Mouse (Mus musculus) frontal cortex, adult 2 months (tissue): ENCODE measurements around the gene C2cd3. TPM values are rescaled to one million over a fixed set of nuclear protein-coding genes. Genes with fewer than 3 reads are reported as not detected.

Source experiments
- DNase-seq, 2 experiments: peaks; one replicate each; pipeline ENCODE4 v3.0.0; 2022; ENCODE audit warnings: low spot score in 1 of 2; ENCODE audit errors: extremely low spot score in 1 of 2
- polyA plus RNA-seq: library from polyadenylated mRNA; depleted of rRNA; stranded (reverse); fragments of >200 nt; gene quantifications from 2 replicates; pipeline ENCODE4 v1.2.3, GENCODE M21; 2012

Gene C2cd3
- polyA plus RNA-seq, 1 experiment, result 18.0 TPM

DNA sequence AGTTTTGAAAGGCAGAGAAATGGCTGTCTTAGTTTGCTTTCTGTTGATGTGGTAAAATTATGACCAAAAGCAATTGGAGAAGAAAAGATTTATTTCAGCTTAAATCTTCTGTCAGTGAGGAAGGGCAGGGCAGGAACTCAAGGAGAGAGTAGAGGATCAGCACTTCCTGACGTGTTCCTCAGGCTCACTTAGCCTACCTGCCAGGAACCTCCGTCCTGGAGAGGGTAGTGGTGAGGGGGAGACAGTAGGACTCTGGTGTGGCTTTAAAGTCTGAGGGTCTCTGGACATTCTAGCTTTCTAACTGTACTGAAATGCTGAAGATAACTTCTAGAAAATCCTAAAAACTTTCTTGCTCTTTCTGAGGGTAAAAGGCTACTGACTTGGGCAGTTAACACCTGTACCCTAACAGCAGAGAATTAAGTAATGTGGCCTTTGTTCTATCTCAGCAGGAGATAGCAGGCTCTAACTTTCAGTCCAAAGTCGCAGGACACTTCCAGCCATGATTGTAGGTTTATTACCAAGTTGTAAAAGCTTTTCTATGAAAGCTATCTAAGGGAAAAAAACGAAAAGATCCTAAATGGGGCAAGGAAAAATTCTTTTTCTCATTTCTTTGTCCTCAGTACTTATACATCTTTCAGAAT lies 29.0 kb downstream of the C2cd3 start:
- DNase-seq, result no peak

DNA sequence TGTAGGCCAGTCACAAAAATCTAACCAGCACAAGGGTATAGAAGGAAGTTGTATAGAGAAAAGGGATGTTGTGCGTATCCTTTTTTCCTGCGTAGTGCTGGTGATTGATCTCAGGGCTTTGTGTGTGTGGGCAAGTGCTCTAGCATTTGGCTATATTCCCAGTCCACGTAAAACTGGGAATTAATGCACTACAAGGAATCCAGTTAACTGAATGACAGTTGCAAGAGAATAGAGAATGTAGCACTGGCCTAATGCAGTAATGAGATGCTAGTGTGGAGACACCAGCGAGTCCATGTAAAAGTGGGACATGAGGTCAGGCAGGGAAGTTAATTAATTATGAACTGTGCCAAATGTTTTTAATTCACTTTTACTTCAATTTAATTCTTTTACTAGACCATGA lies 30.7 kb downstream of the C2cd3 start:
- DNase-seq, result no peak

GRCm38 (mm10) chr7:100407677-100408076 lies 35.6 kb downstream of the C2cd3 start:
- no peak for DNase-seq

GRCm38 (mm10) chr7:100408684-100409083 lies 36.7 kb downstream of the C2cd3 start:
- DNase-seq, result no peak

GRCm38 (mm10) chr7:100425795-100426194 lies 53.8 kb downstream of the C2cd3 start:
- DNase-seq, result no peak

DNA sequence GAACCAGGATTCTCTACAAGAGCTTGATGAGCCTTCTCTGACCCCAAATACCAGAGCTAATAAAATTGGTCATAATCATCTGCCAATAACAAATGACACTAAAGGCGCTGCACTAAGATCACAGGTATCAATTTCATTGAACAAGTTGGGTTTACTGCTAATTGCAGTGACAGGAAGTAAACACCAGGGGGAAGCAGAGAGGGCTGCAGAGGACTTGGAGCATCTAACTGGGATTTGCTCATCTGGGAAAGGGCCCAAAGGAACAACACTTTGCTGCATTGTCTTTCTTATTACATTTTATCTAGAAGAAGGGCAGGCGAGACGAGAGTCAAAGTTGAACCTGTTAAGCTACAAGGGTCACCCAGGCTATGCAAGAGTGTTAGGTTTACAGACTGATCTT lies 57.1 kb downstream of the C2cd3 start:
- peak in 1 of 2 experiments; percentile 78 for DNase-seq

DNA sequence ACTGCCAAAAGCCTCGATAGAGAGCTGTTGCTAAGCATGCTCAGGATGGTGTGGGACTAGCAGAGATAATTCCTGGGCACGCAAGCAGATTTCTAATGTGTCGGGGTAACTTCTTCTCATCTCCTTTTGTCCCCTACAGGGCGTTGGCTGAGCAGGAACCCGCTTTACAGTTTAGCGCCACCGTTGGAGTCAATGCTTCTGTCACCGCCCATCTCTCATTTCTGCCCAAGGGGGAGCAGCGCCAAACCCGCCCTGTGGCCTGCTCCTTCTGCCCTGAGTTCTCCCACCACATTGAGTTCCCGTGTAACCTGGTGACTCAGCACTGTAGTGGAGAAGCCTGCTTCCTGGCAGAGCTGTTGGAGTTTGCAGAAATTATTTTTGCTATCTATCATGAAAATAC lies 57.9 kb downstream of the C2cd3 start:
- peak in 1 of 2 experiments; percentile 7 for DNase-seq

GRCm38 (mm10) chr7:100431103-100431502 lies 59.1 kb downstream of the C2cd3 start:
- peak in 1 of 2 experiments; percentile 26 for DNase-seq

DNA sequence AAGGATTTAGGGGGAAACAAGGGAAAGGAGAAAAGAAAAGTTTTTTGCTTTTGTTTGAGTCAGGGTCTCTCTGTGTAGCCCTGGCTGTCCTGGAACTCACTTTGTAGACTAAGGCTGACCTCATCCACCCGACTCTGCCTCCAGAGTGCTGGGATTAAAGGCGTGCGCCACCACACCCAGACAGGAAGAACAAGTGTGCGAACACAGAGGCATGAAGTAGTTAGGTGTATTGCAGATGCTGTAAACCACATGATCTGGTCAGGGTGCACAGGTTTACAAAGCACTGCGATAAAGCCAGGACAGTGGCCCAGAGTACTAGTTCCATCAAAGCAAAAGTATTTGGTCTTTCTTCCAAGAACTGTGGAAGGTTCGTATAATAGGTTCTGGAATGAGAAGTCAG lies 61.3 kb downstream of the C2cd3 start:
- DNase-seq, result no peak

DNA sequence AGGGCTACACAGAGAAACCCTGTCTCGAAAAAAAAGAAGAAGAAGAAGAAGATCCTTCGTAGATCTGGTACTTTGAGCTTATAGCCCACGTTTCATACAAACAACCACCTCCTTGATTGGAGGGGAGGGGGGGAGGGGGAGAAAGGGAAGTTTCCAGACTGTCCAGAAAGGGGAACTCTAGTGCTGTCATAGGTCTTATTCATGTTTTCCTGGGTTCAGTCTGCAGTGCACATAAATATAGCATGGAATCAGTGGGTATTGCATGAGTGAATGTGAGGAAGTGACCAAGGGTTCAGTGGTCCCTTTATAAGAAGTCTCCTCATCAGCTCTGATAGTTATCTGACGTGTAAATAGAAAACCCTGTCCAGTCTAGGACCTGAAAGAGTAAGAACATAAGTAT lies 71.7 kb downstream of the C2cd3 start:
- no peak for DNase-seq

- DNase-seq, result peak in 1 of 2 experiments; percentile 48
These were observed 74.2 kb downstream of the C2cd3 start for GRCm38 (mm10) chr7:100446271-100446670.

DNA sequence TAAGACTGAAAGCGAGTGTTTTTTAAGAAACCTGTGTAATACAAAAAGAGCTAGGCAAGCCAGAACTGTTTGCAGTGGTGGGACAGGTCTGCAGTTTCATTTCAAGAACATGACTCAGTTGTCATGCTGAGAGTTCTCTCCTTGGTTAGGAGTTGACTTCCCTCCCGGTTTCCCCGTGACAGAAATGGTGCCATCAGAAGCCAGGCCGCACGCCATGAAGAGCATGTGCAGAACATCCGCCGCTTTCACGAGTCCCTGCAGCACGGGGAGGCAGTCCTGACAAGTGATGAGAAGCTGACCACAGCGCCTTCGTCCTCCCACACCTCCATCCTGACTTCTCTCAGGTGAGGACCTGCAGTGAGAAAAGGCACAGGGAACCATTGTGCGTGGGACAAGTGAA lies 76.5 kb downstream of the C2cd3 start:
- DNase-seq, result no peak

- DNase-seq, result no peak
These were observed 77.0 kb downstream of the C2cd3 start for GRCm38 (mm10) chr7:100448985-100449384.

DNA sequence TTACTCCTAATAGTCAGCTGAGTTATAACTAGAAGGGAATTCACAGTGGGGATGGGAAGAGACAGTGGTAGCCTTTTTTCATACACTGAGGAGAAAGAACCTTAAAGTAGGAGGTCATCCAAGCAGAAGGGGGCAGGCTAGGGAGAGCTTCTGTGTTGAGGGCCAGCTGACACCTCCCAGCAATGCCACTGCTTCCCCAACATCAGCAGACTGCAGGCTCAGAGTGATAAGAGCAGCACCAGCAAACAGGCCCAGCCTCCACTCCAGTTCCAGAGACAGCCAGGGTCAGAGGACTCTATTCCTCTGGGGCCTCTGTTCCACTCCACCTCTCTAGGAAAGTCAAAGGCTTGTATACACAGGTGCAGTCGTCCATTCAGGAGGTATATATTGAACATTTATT lies 86.1 kb downstream of the C2cd3 start:
- no peak for DNase-seq

DNA sequence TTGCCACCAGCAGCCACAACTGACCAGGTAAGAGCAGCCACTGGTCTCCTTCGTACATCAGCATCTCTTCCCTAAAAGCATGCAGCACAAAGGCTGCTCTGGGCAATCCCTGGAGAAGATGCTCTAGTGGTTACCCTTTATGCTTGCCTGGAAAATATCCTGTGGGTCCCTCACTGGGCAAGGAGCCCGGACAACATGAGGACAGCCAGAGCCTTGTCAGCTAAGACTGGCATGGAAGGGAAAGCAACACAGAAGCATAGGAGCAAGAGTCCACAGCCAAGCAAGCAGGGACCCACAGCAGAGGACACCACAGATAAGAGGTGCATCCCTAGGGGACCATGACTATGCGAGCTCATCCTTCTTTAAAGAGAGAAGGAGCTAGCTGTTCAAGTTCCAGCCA lies 87.8 kb downstream of the C2cd3 start:
- DNase-seq, result no peak

DNA sequence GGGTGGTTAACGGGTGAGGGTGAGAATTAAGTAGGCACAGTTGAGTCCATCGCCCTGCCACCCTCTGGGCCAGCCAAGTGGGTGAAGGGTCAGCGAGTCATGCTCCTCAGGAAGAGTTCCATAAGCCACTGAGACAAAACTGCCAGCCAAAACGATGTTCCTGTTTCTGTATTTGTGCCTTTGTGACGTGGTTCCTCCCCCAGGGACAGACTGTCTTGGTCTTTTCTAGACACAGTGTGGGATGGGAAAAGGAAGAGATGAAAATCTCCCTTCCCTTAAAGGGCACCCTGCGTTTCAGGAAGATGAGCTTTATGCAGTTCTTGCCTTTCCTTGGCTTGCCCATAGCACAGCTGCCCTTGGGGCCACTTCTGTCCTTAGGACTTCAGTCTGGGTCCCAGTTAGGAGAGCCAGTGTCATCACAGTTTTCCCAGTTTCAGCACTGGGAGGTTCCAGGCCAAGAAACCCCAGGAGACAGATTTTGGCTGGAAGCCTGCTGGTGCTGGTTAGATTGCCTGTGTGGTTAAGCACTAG lies 89.7 kb downstream of the C2cd3 start:
- DNase-seq, result peak; percentile 74 to 82

- DNase-seq, result no peak
These were observed 91.2 kb downstream of the C2cd3 start for GRCm38 (mm10) chr7:100463194-100463593.

GRCm38 (mm10) chr7:100463757-100464156 lies 91.7 kb downstream of the C2cd3 start:
- no peak for DNase-seq

DNA sequence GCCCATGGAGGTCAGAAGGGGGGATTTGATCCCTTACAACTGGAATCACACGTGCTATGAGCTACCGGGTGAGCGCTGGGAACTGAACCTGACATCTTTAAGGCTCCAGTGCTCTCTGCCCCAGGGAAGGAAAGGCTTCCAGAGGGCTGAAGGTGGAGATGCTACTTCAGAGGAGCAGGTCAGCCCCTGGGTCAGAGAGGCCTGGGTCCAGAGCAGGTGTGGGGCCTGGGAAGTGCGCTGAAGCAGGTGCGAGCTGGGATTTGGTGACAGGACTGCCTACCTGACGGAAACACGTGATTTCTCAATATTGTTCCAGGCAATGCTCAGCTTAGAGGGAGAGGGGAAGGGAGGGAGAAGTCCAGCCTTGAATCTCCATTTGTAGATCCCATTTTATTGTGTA lies 92.2 kb downstream of the C2cd3 start:
- no peak for DNase-seq

GRCm38 (mm10) chr7:100465248-100465647 lies 93.2 kb downstream of the C2cd3 start:
- no peak for DNase-seq

- peak in 1 of 2 experiments; percentile 27 for DNase-seq
These were observed 93.8 kb downstream of the C2cd3 start for GRCm38 (mm10) chr7:100465656-100466309.
